ENCODE assay signal across 8 mouse cellular contexts in genomic region chr3:96684151-96684821, GRCm38 (mm10). TPM values are rescaled to one million over a fixed set of nuclear protein-coding genes. Genes with fewer than 3 reads are reported as not detected.
DNase-seq lines count a peak whose midpoint lies in the region; ATAC-seq and TF ChIP-seq lines count a peak whose summit lies in the region.
"Had no signal": no experiment of that assay in that cellular context is flagged by ENCODE, and none has a peak within 500 bp of the region (broad histone marks: within the 10 kb centered on the region; RNA-seq: fewer than 3 reads in every experiment).

No protein-coding gene starts in this region.

- H3K9ac ChIP-seq in forebrain, embryonic 15.5 days (replicated peaks): 0 out of 2 replicates have a peak overlapping the region, but pooled peaks have one; percentile 10
- H3K9ac ChIP-seq in limb, embryonic 14.5 days (ENCODE audit: low read depth, low read length, severe bottlenecking): peak overlapping the region; percentile 49

- H3K9me3 ChIP-seq in megakaryocyte, embryonic 14.5 days: no peaks in the 10 kb centered on the region
- H3K9me3 ChIP-seq in forebrain, embryonic 15.5 days: no peaks in the 10 kb centered on the region
- no peaks in the 10 kb centered on the region for H3K9me3 ChIP-seq in limb, embryonic 14.5 days (ENCODE audit: control insufficient read depth, low read length)

- no peak for DNase-seq in limb, embryonic 14.5 days (ENCODE audit: low spot score)
- DNase-seq in testis, postnatal 10 days (ENCODE audit: low spot score): peak; percentile 67
- no peak for DNase-seq in urinary bladder, postnatal 25 days (ENCODE audit: low spot score)
- no peak for DNase-seq in layer of hippocampus, adult 18-20 months (ENCODE audit: low spot score in 2 of 2)

- H3K27me3 ChIP-seq in megakaryocyte, embryonic 14.5 days (replicated peaks): peaks cover 26% of the 10 kb centered on the region
- H3K27me3 ChIP-seq in forebrain, embryonic 15.5 days: no peaks in the 10 kb centered on the region
- H3K27me3 ChIP-seq in limb, embryonic 14.5 days (ENCODE audit: control insufficient read depth, insufficient read depth, low read length): 0 out of 2 replicates have a peak, but pooled peaks cover 11% of the 10 kb centered on the region

- H3K4me2 ChIP-seq in forebrain, embryonic 15.5 days (replicated peaks): peak overlapping the region; percentile 34
- peak overlapping the region; percentile 56 for H3K4me2 ChIP-seq in limb, embryonic 14.5 days (replicated peaks; ENCODE audit: low read depth, low read length, severe bottlenecking)

- H3K4me3 ChIP-seq in megakaryocyte, embryonic 14.5 days (replicated peaks): peak overlapping the region; percentile 83
- H3K4me3 ChIP-seq in forebrain, embryonic 15.5 days: peak overlapping the region; percentile 10; the same call in 1 of the 2 replicates
- peak overlapping the region; percentile 33 for H3K4me3 ChIP-seq in limb, embryonic 14.5 days (replicated peaks; ENCODE audit: low read length)

- peaks cover 78% of the 10 kb centered on the region for H3K4me1 ChIP-seq in megakaryocyte, embryonic 14.5 days
- peaks cover 14% of the 10 kb centered on the region; the same call in 1 of the 2 replicates for H3K4me1 ChIP-seq in forebrain, embryonic 15.5 days
- H3K4me1 ChIP-seq in limb, embryonic 14.5 days (ENCODE audit: control insufficient read depth, insufficient read depth, low read length): peaks cover 6% of the 10 kb centered on the region; the same call in 1 of the 2 replicates

- H3K36me3 ChIP-seq in megakaryocyte, embryonic 14.5 days (replicated peaks; ENCODE audit: low read length): peaks cover 77% of the 10 kb centered on the region
- H3K36me3 ChIP-seq in forebrain, embryonic 15.5 days: no peaks in the 10 kb centered on the region
- no peaks in the 10 kb centered on the region for H3K36me3 ChIP-seq in limb, embryonic 14.5 days (ENCODE audit: control insufficient read depth, insufficient read depth, low read length)

- WGBS in forebrain, embryonic 15.5 days: 66% methylated on average over 17 of the region's 17 CpGs
- 52% methylated on average over 17 of the region's 17 CpGs for WGBS in limb, embryonic 14.5 days

- H3K27ac ChIP-seq in forebrain, embryonic 15.5 days (replicated peaks): no peak overlapping the region
- H3K27ac ChIP-seq in limb, embryonic 14.5 days (replicated peaks; ENCODE audit: low read depth, low read length): no peak overlapping the region

- no peak for ATAC-seq in megakaryocyte, adult 5-6 weeks (ENCODE audit: poor library complexity, severe bottlenecking)
- no peak for ATAC-seq in forebrain, embryonic 15.5 days (replicated peaks)
- no peak for ATAC-seq in limb, embryonic 14.5 days (ENCODE audit: low FRiP score, low read depth)
- ATAC-seq: activated CD4-positive, CD25-positive, alpha-beta regulatory T cell, adult 4 months had no signal

- no peak for TF ChIP-seq POLR2A in limb, embryonic 14.5 days (IDR thresholded peaks at IDR 0.05; ENCODE audit: borderline replicate concordance, extremely low read depth, insufficient read depth, insufficient read length)

RNA-seq across cellular contexts. Expression of gene Pias3, which starts 11.9 kb away (rescaled TPM):
- 30.6 and 32.8 TPM in 2 replicates for polyA plus RNA-seq in megakaryocyte, embryonic 14.5 days (2012; ENCODE audit: insufficient read depth, low replicate concordance)
- 18.6 and 26.6 TPM in 2 replicates for total RNA-seq in megakaryocyte, adult 5-6 weeks (2015)
- total RNA-seq in megakaryocyte, adult 5-6 weeks (2017): 10.3 and 13.4 TPM in 2 replicates
- polyA plus RNA-seq in forebrain, embryonic 15.5 days (2015; fragmentation: Nextera tagmentation; extraction: Ambion mirVana): 27.4 and 28.9 TPM in 2 replicates
- polyA plus RNA-seq in limb, embryonic 14.5 days (2012; rRNA removed): 100 and 112 TPM in 2 replicates
- polyA plus RNA-seq in limb, embryonic 14.5 days (2014; fragmentation: Nextera tagmentation; extraction: Ambion mirVana): 52.2 and 53.4 TPM in 2 replicates
- total RNA-seq in layer of hippocampus, adult 18-20 months (2021): 10 to 100 TPM; 28.9 to 31.5 TPM

RNA-seq across cellular contexts. Expression of gene Ankrd35, which starts 14.4 kb away (rescaled TPM):
- polyA plus RNA-seq in megakaryocyte, embryonic 14.5 days (2012; ENCODE audit: insufficient read depth, low replicate concordance): 9.5 and 30.5 TPM in 2 replicates
- not detected in 2 replicates for total RNA-seq in megakaryocyte, adult 5-6 weeks (2015)
- not detected in 2 replicates for total RNA-seq in megakaryocyte, adult 5-6 weeks (2017)
- 1.5 and 1.9 TPM in 2 replicates for polyA plus RNA-seq in forebrain, embryonic 15.5 days (2015; fragmentation: Nextera tagmentation; extraction: Ambion mirVana)
- polyA plus RNA-seq in limb, embryonic 14.5 days (2012; rRNA removed): 1.9 and 3.7 TPM in 2 replicates
- polyA plus RNA-seq in limb, embryonic 14.5 days (2014; fragmentation: Nextera tagmentation; extraction: Ambion mirVana): 2.7 and 4.2 TPM in 2 replicates
- total RNA-seq in layer of hippocampus, adult 18-20 months (2021): 1 to 10 TPM; 5.5 to 6.9 TPM

RNA-seq across cellular contexts. Expression of gene Nudt17, which starts 24.1 kb away (rescaled TPM):
- 0.17 TPM in 1 of 2 replicates, not detected in the other for polyA plus RNA-seq in megakaryocyte, embryonic 14.5 days (2012; ENCODE audit: insufficient read depth, low replicate concordance)
- total RNA-seq in megakaryocyte, adult 5-6 weeks (2015): 1.7 and 1.9 TPM in 2 replicates
- 0.73 TPM in 1 of 2 replicates, not detected in the other for total RNA-seq in megakaryocyte, adult 5-6 weeks (2017)
- polyA plus RNA-seq in forebrain, embryonic 15.5 days (2015; fragmentation: Nextera tagmentation; extraction: Ambion mirVana): 6.8 and 6.9 TPM in 2 replicates
- polyA plus RNA-seq in limb, embryonic 14.5 days (2012; rRNA removed): 8.3 and 9.8 TPM in 2 replicates
- 13.5 and 14.6 TPM in 2 replicates for polyA plus RNA-seq in limb, embryonic 14.5 days (2014; fragmentation: Nextera tagmentation; extraction: Ambion mirVana)
- 10 to 100 TPM; 11.4 to 17.9 TPM for total RNA-seq in layer of hippocampus, adult 18-20 months (2021)

RNA-seq across cellular contexts. Expression of gene Itga10, which starts 38.9 kb away (rescaled TPM):
- polyA plus RNA-seq in megakaryocyte, embryonic 14.5 days (2012; ENCODE audit: insufficient read depth, low replicate concordance): 0.01 TPM in 1 of 2 replicates, not detected in the other
- total RNA-seq in megakaryocyte, adult 5-6 weeks (2015): 0.02 and 0.29 TPM in 2 replicates
- total RNA-seq in megakaryocyte, adult 5-6 weeks (2017): 0.15 TPM in 1 of 2 replicates, not detected in the other
- polyA plus RNA-seq in forebrain, embryonic 15.5 days (2015; fragmentation: Nextera tagmentation; extraction: Ambion mirVana): 0.55 and 0.65 TPM in 2 replicates
- 25.0 and 31.1 TPM in 2 replicates for polyA plus RNA-seq in limb, embryonic 14.5 days (2012; rRNA removed)
- 3.9 TPM in 2 replicates for polyA plus RNA-seq in limb, embryonic 14.5 days (2014; fragmentation: Nextera tagmentation; extraction: Ambion mirVana)
- total RNA-seq in layer of hippocampus, adult 18-20 months (2021): 1 to 10 TPM; 2.3 to 3.1 TPM

RNA-seq across cellular contexts. Expression of gene Polr3c, which starts 43.1 kb away (rescaled TPM):
- 0.70 and 5.0 TPM in 2 replicates for polyA plus RNA-seq in megakaryocyte, embryonic 14.5 days (2012; ENCODE audit: insufficient read depth, low replicate concordance)
- 39.3 and 44.2 TPM in 2 replicates for total RNA-seq in megakaryocyte, adult 5-6 weeks (2015)
- 18.7 and 28.7 TPM in 2 replicates for total RNA-seq in megakaryocyte, adult 5-6 weeks (2017)
- 33.5 and 35.7 TPM in 2 replicates for polyA plus RNA-seq in forebrain, embryonic 15.5 days (2015; fragmentation: Nextera tagmentation; extraction: Ambion mirVana)
- 40.5 and 41.0 TPM in 2 replicates for polyA plus RNA-seq in limb, embryonic 14.5 days (2012; rRNA removed)
- polyA plus RNA-seq in limb, embryonic 14.5 days (2014; fragmentation: Nextera tagmentation; extraction: Ambion mirVana): 23.3 and 26.3 TPM in 2 replicates
- total RNA-seq in layer of hippocampus, adult 18-20 months (2021): 10 to 100 TPM; 20.7 to 22.5 TPM

Comparison
In these comparisons a context has a peak if more than half of its experiments do, and no peak if none do; other contexts are left out.
1. H3K4me3 ChIP-seq: peak in every context shown above with its lines; median percentile 83 in megakaryocyte, embryonic 14.5 days; 33 in limb, embryonic 14.5 days; 10 in forebrain, embryonic 15.5 days.